Mouse (Mus musculus) CH12.LX (cell line): ENCODE results near the gene Gm16253. TPM values are rescaled to one million over a fixed set of nuclear protein-coding genes. Genes with fewer than 3 reads are reported as not detected.

Experiments used
- DNase-seq: peaks from one replicate; pipeline ENCODE4 v3.0.0-alpha.2; 2013; ENCODE audit errors: extremely low read depth
- H3K27ac ChIP-seq: 2 replicates; pipeline ENCODE4 v1.5.1; 2012; ENCODE audit warnings: low read depth, mild to moderate bottlenecking, control low read depth, moderate library complexity; ENCODE audit not compliant: insufficient read depth
- H3K27me3 ChIP-seq: replicated peaks from 2 replicates; pipeline ENCODE3; 2012; ENCODE audit warnings: inconsistent platforms
- H3K36me3 ChIP-seq, 2 experiments: replicated peaks in 1 of 2; 2 replicates each; pipeline versions ENCODE3 to v1.6.1; 2012; ENCODE audit warnings: inconsistent platforms in 1 of 2, low read length in 1 of 2, mild to moderate bottlenecking in 1 of 2, mixed read lengths in 1 of 2, moderate library complexity in 1 of 2; ENCODE audit not compliant: control insufficient read depth in 1 of 2, insufficient read depth in 1 of 2
- H3K4me1 ChIP-seq, 2 experiments: 2 replicates each; pipeline ENCODE4 v1.6.1; 2012; ENCODE audit warnings: inconsistent platforms in 1 of 2, moderate library complexity in 1 of 2; ENCODE audit not compliant: insufficient read depth in 2 of 2, control insufficient read depth in 1 of 2
- H3K4me2 ChIP-seq: 2 replicates; pipeline ENCODE4 v1.6.1; 2012; ENCODE audit warnings: low read depth, mild to moderate bottlenecking, control low read depth; ENCODE audit not compliant: poor library complexity, insufficient read depth, severe bottlenecking
- H3K4me3 ChIP-seq, 3 experiments: fragments of 150-350 bp in 1 of 3; sonication (generic) in 1 of 3; replicated peaks in 1 of 3; 2 replicates each; pipeline versions ENCODE3 to v1.5.1; 2011 to 2012; ENCODE audit warnings: low read depth in 2 of 3, low read length in 2 of 3, mild to moderate bottlenecking in 2 of 3, moderate library complexity in 2 of 3, control low read depth in 1 of 3, improper control_type of control experiment in 1 of 3, inconsistent platforms in 1 of 3, mixed read lengths in 1 of 3; ENCODE audit not compliant: poor library complexity in 1 of 3
- H3K79me2 ChIP-seq: replicated peaks from 2 replicates; pipeline ENCODE4 v1.6.1; 2012; ENCODE audit warnings: mild to moderate bottlenecking, moderate library complexity; ENCODE audit not compliant: control insufficient read depth, poor library complexity, insufficient read depth, severe bottlenecking; ENCODE audit errors: extremely low read depth
- H3K9ac ChIP-seq: 2 replicates; pipeline ENCODE4 v1.6.1; 2012; ENCODE audit warnings: low read depth, mild to moderate bottlenecking, control low read depth, moderate library complexity; ENCODE audit not compliant: insufficient read depth
- H3K9me3 ChIP-seq: replicated peaks from 2 replicates; pipeline ENCODE3; 2012; ENCODE audit warnings: low read length, inconsistent platforms, mixed read lengths
- BHLHE40 ChIP-seq: IDR thresholded peaks from 2 replicates; pipeline ENCODE4 v1.6.1; 2011; ENCODE audit warnings: mild to moderate bottlenecking, low read depth, low read length, improper control_type of control experiment
- CHD2 ChIP-seq: IDR thresholded peaks from 2 replicates; pipeline ENCODE4 v1.6.1; 2011; ENCODE audit warnings: low read length, improper control_type of control experiment
- CTCF ChIP-seq, 2 experiments: IDR thresholded peaks in 1 of 2; conservative IDR thresholded peaks in 1 of 2; 2 replicates each; pipeline ENCODE4 v1.5.1; 2011 to 2012; ENCODE audit warnings: low read depth in 2 of 2, low read length in 2 of 2, improper control_type of control experiment in 1 of 2, inconsistent platforms in 1 of 2, mild to moderate bottlenecking in 1 of 2, moderate library complexity in 1 of 2
- E2F4 ChIP-seq: IDR thresholded peaks from 2 replicates; pipeline ENCODE4 v1.6.1; 2011; ENCODE audit warnings: low read depth, low read length, improper control_type of control experiment; ENCODE audit not compliant: insufficient replicate concordance
- ETS1 ChIP-seq: conservative IDR thresholded peaks from 2 replicates; pipeline ENCODE4 v1.6.1; 2012; ENCODE audit warnings: low read depth, mild to moderate bottlenecking, inconsistent platforms, low read length, improper control_type of control experiment, moderate library complexity
- GABPA ChIP-seq: IDR thresholded peaks from 2 replicates; pipeline ENCODE4 v1.6.1; 2012; ENCODE audit warnings: low read depth, low read length, improper control_type of control experiment, inconsistent platforms; ENCODE audit not compliant: insufficient replicate concordance
- HCFC1 ChIP-seq: IDR thresholded peaks from 2 replicates; pipeline ENCODE4 v1.6.1; 2012; ENCODE audit warnings: low read depth, mild to moderate bottlenecking, inconsistent platforms, low read length, improper control_type of control experiment
- IRF4 ChIP-seq: IDR thresholded peaks from 2 replicates; pipeline ENCODE4 v1.6.1; 2014; ENCODE audit warnings: low read depth, mild to moderate bottlenecking, inconsistent platforms, low read length, improper control_type of control experiment
- JUN ChIP-seq: IDR thresholded peaks from 2 replicates; pipeline ENCODE4 v1.6.1; 2011; ENCODE audit warnings: low read depth, mild to moderate bottlenecking, low read length, improper control_type of control experiment, moderate library complexity; ENCODE audit not compliant: insufficient read depth
- JUND ChIP-seq: conservative IDR thresholded peaks from 2 replicates; pipeline ENCODE4 v1.6.1; 2011; ENCODE audit warnings: low read depth, low read length, improper control_type of control experiment
- KAT2A ChIP-seq: IDR thresholded peaks from 2 replicates; pipeline ENCODE4 v1.6.1; 2012; ENCODE audit warnings: low read length, improper control_type of control experiment, inconsistent platforms; ENCODE audit not compliant: insufficient replicate concordance
- MAFK ChIP-seq: IDR thresholded peaks from 2 replicates; pipeline ENCODE4 v1.6.1; 2011; ENCODE audit warnings: low read length, improper control_type of control experiment; ENCODE audit not compliant: insufficient replicate concordance
- MAX ChIP-seq: IDR thresholded peaks from 2 replicates; pipeline ENCODE4 v1.6.1; 2011; ENCODE audit warnings: low read length, improper control_type of control experiment
- MAZ ChIP-seq: IDR thresholded peaks from 2 replicates; pipeline ENCODE4 v1.6.1; 2012; ENCODE audit warnings: low read depth, mild to moderate bottlenecking, inconsistent platforms, low read length, improper control_type of control experiment, moderate library complexity
- MEF2A ChIP-seq: IDR thresholded peaks from 2 replicates; pipeline ENCODE4 v1.6.1; 2014; ENCODE audit warnings: low read depth, mild to moderate bottlenecking, inconsistent platforms, low read length, improper control_type of control experiment, borderline replicate concordance
- MXI1 ChIP-seq: IDR thresholded peaks from 2 replicates; pipeline ENCODE4 v1.6.1; 2011; ENCODE audit warnings: mild to moderate bottlenecking, low read depth, low read length, improper control_type of control experiment
- MYC ChIP-seq: IDR thresholded peaks from 2 replicates; pipeline ENCODE4 v1.6.1; 2011; ENCODE audit warnings: low read depth, mild to moderate bottlenecking, improper control_type of control experiment, low read length
- NELFE ChIP-seq: IDR thresholded peaks from 2 replicates; pipeline ENCODE4 v1.6.1; 2011; ENCODE audit warnings: low read depth, low read length, improper control_type of control experiment
- NRF1 ChIP-seq: IDR thresholded peaks from 2 replicates; pipeline ENCODE4 v1.6.1; 2014; ENCODE audit warnings: low read depth, mild to moderate bottlenecking, inconsistent platforms, low read length, improper control_type of control experiment, moderate library complexity
- PAX5 ChIP-seq: IDR thresholded peaks from 2 replicates; pipeline ENCODE4 v1.6.1; 2012; ENCODE audit warnings: low read length, inconsistent platforms, mixed read lengths
- POLR2A ChIP-seq: IDR thresholded peaks from 2 replicates; pipeline ENCODE4 v1.6.1; 2011; ENCODE audit warnings: low read depth, mild to moderate bottlenecking, improper control_type of control experiment, low read length
- RCOR1 ChIP-seq: conservative IDR thresholded peaks from 2 replicates; pipeline ENCODE4 v1.6.1; 2012; ENCODE audit warnings: low read depth, mild to moderate bottlenecking, inconsistent platforms, low read length, improper control_type of control experiment
- SIN3A ChIP-seq: IDR thresholded peaks from 2 replicates; pipeline ENCODE4 v1.6.1; 2012; ENCODE audit warnings: low read length, improper control_type of control experiment, inconsistent platforms
- TBP ChIP-seq: conservative IDR thresholded peaks from 2 replicates; pipeline ENCODE4 v1.6.1; 2011; ENCODE audit warnings: low read depth, low read length, improper control_type of control experiment
- USF2 ChIP-seq: conservative IDR thresholded peaks from 2 replicates; pipeline ENCODE4 v1.6.1; 2011; ENCODE audit warnings: low read depth, low read length, improper control_type of control experiment
- ZC3H11A ChIP-seq: IDR thresholded peaks from 2 replicates; pipeline ENCODE4 v1.6.1; 2012; ENCODE audit warnings: low read depth, mild to moderate bottlenecking, inconsistent platforms, low read length, improper control_type of control experiment
- ZKSCAN1 ChIP-seq: IDR thresholded peaks from 2 replicates; pipeline ENCODE4 v1.6.1; 2012; ENCODE audit warnings: low read depth, inconsistent platforms, low read length, improper control_type of control experiment, borderline replicate concordance
- ZMIZ1 ChIP-seq: IDR thresholded peaks from 2 replicates; pipeline ENCODE4 v1.6.1; 2012; ENCODE audit warnings: low read depth, mild to moderate bottlenecking, inconsistent platforms, low read length, improper control_type of control experiment
- ZNF384 ChIP-seq: IDR thresholded peaks from 2 replicates; pipeline ENCODE4 v1.6.1; 2012; ENCODE audit warnings: low read depth, low read length, improper control_type of control experiment, inconsistent platforms
- dilution Hi-C: fragments of 300-500 bp; cut with MboI; formaldehyde crosslinking; loops from 2 replicates; pipeline ENCODE4 v1.14.3; 2020; ENCODE audit warnings: low sequenced_read_pairs; ENCODE audit not compliant: extremely low pct_unique_long_range_greater_than_20kb, extremely low pct_ligation_motif_present
- in situ Hi-C: fragments of 300-500 bp; cut with MboI; formaldehyde crosslinking; loops from 3 replicates; pipeline ENCODE4 v1.14.3; 2019; ENCODE audit warnings: low sequenced_read_pairs, low pct_ligation_motif_present, low pct_unique_long_range_greater_than_20kb, mixed read lengths
- polyA plus RNA-seq: library from polyadenylated mRNA; unstranded; fragments of >175 nt; gene quantifications from 2 replicates; pipeline ENCODE4 v1.2.1, GENCODE M21; 2012; ENCODE audit warnings: low read depth; ENCODE audit not compliant: insufficient read length
- total RNA-seq, 2 experiments: library from RNA; depleted of rRNA; stranded (reverse); fragments of 300-350 nt in 1 of 2; fragments of >200 nt in 1 of 2; gene quantifications; 2 replicates each; pipeline ENCODE4 v1.2.3; 2012 to 2014

Gm16253 gene
- total and polyA plus RNA-seq, 3 experiments, result 0.46 to 0.72 TPM; not detected in 1

GRCm38 (mm10) chr3:96593790-96594560 lies 17.2 kb downstream of the Gm16253 start, which contains the start of gene Polr3gl (continued):
- peak; percentile 66 for TF ChIP-seq NRF1
- no peak for TF ChIP-seq PAX5
- no peak for TF ChIP-seq ZNF384
- TF ChIP-seq MAZ, result peak; percentile 56; the same call in 1 of the 2 replicates
- peak; percentile 40 for TF ChIP-seq HCFC1
- peak; percentile 65; the same call in 1 of the 2 replicates for TF ChIP-seq ZMIZ1
- TF ChIP-seq CHD2, result peak; percentile 75; the same call in 1 of the 2 replicates
- peak; percentile 1; the same call in 1 of the 2 replicates for TF ChIP-seq SIN3A
- no peak; the same call in 1 of the 2 replicates for TF ChIP-seq BHLHE40
- TF ChIP-seq MAX, result peak; percentile 81
- TF ChIP-seq RCOR1, result no peak
- TF ChIP-seq TBP, result peak; percentile 61
- 0 out of 2 replicates have a peak, but pooled peaks have one; percentile 46 for TF ChIP-seq MXI1
- TF ChIP-seq ETS1, result no peak
- TF ChIP-seq ZKSCAN1, result no peak
- TF ChIP-seq E2F4, result 0 out of 2 replicates have a peak, but pooled peaks have one; percentile 11
- TF ChIP-seq USF2, result no peak
- 0 out of 2 replicates have a peak, but pooled peaks have one; percentile 10 for TF ChIP-seq IRF4
- no peak for TF ChIP-seq JUND
- peak; percentile 55 for TF ChIP-seq NELFE
- TF ChIP-seq MYC, result peak; percentile 62
- TF ChIP-seq MEF2A, result peak; percentile 0; the same call in 1 of the 2 replicates

GRCm38 (mm10) chr3:96594851-96595250 lies 18.1 kb downstream of the Gm16253 start:
- peaks cover 14% of the 10 kb centered on the region for H3K9me3 ChIP-seq
- H3K4me1 ChIP-seq, result peaks cover 0 to 13% of the 10 kb centered on the region in 2 experiments; a peak in 1 of 4 replicates
- H3K9ac ChIP-seq, result no peak overlapping the region
- dilution Hi-C loops (no loop called here), in situ Hi-C loops (loop anchor here (5.0 kb wide), 1 partner anchor 37 kb away; no protein-coding TSS in a partner anchor)
- H3K4me2 ChIP-seq, result no peak overlapping the region
- H3K4me3 ChIP-seq, result no peak overlapping the region
- H3K36me3 ChIP-seq, result peaks cover 0 to 8% of the 10 kb centered on the region in 2 experiments
- no peak for DNase-seq
- TF ChIP-seq ZC3H11A, result no peak
- TF ChIP-seq JUN, result no peak
- no peak for TF ChIP-seq MAX
- no peak for TF ChIP-seq NELFE
- TF ChIP-seq ZKSCAN1, result no peak
- no peak for TF ChIP-seq NRF1
- no peak for TF ChIP-seq PAX5
- no peak for TF ChIP-seq CTCF (conservative IDR thresholded peaks at IDR 0.05 in 1 of 2, IDR thresholded peaks at IDR 0.05 in 1 of 2; ENCODE audit: low read depth in 2 of 2, low read length in 2 of 2)
- no peak for TF ChIP-seq ZNF384
- TF ChIP-seq KAT2A, result no peak
- TF ChIP-seq ETS1, result no peak
- no peak for TF ChIP-seq MAFK
- no peak for TF ChIP-seq GABPA
- TF ChIP-seq SIN3A, result no peak
- no peak for TF ChIP-seq BHLHE40
- no peak for TF ChIP-seq ZMIZ1
- no peak for TF ChIP-seq MAZ
- no peak for TF ChIP-seq POLR2A
- no peak overlapping the region for H3K27ac ChIP-seq
- no peaks in the 10 kb centered on the region for H3K27me3 ChIP-seq
- no peaks in the 10 kb centered on the region for H3K79me2 ChIP-seq
